Mouse (Mus musculus) layer of hippocampus, postnatal 36 days (tissue): ENCODE data around the gene Nod1. TPM values are rescaled to one million over a fixed set of nuclear protein-coding genes. Genes with fewer than 3 reads are reported as not detected.

Experiments
- DNase-seq, 2 experiments: peaks; one replicate each; pipeline ENCODE4 v3.0.0; 2022
- total RNA-seq, 2 experiments: library from RNA; stranded (reverse); gene quantifications; 2 replicates each; pipeline ENCODE4 v1.2.3; 2021

Nod1 gene
- total RNA-seq, 2 experiments from 2014 or later: 4.0 to 5.1 TPM

GRCm38 (mm10) chr6:54878546-54878945 is 93.9 kb downstream of the Nod1 start:
- DNase-seq: no peak

GRCm38 (mm10) chr6:54877651-54878050 is 94.8 kb downstream of the Nod1 start:
- DNase-seq: no peak

- no peak for DNase-seq
Observed at GRCm38 (mm10) chr6:54876782-54877181, 95.6 kb downstream of the Nod1 start.

Other genes with a start within 250 kb of the Nod1 start
- 10 to 100 TPM; 23.0 to 23.6 TPM for gene Znrf2, start 155.7 kb downstream of the Nod1 start, total RNA-seq
- 10 to 100 TPM; 34.7 to 39.0 TPM for gene Ggct, start 20.3 kb upstream of the Nod1 start, total RNA-seq
- gene Gars, start 65.4 kb upstream of the Nod1 start, total RNA-seq: 100 to 1,000 TPM; 131 to 134 TPM
- gene Crhr2, start 160.4 kb upstream of the Nod1 start, total RNA-seq: 1 to 10 TPM; 3.1 to 3.4 TPM
- gene Inmt, start 202.4 kb upstream of the Nod1 start, total RNA-seq: under 1 TPM in 1 of 2 experiments, not detected in 1; 0.75 TPM
- 10 to 100 TPM; 11.9 to 13.0 TPM for gene Mindy4, start 230.8 kb upstream of the Nod1 start, total RNA-seq